ENCODE assay signal across 7 mouse cellular contexts in genomic region chr11:49712555-49713335, GRCm38 (mm10). TPM values are rescaled to one million over a fixed set of nuclear protein-coding genes. Genes with fewer than 3 reads are reported as not detected.
DNase-seq lines count a peak whose midpoint lies in the region; ATAC-seq lines count a peak whose summit lies in the region.

Gene Cnot6, minus strand, starts transcription at chr11:49712723.

- H3K9ac ChIP-seq in intestine, embryonic 16.5 days (ENCODE audit: low read depth, low read length) = peak within 1 kb of the TSS; percentile 99
- peak within 1 kb of the TSS; percentile 98 for H3K9ac ChIP-seq in midbrain, embryonic 11.5 days (ENCODE audit: low read length)

- intact Hi-C loops in left cerebral cortex, postnatal 36 days (cut with DNase I) = loop anchor here (5.0 kb wide), 2 partner anchors 60 to 135 kb away; partner anchors contain the start of gene Mapk9

- no peaks in the 10 kb centered on the region for H3K27me3 ChIP-seq in intestine, embryonic 16.5 days (replicated peaks; ENCODE audit: control insufficient read depth, insufficient read depth, low read length)
- no peaks in the 10 kb centered on the region for H3K27me3 ChIP-seq in midbrain, embryonic 11.5 days (ENCODE audit: control insufficient read depth, insufficient read depth, low read length)

- DNase-seq in adrenal gland, adult 8-10 months = peak; percentile 97
- DNase-seq in embryo, embryonic 9.5 days (ENCODE audit: extremely low spot score) = peak; percentile 99
- peak; percentile 97 for DNase-seq in gastrocnemius, postnatal 4 days (ENCODE audit: low spot score in 2 of 2)
- peak; percentile 97 for DNase-seq in left cerebral cortex, postnatal 36 days (ENCODE audit: low spot score in 2 of 2)
- peak; percentile 100 for DNase-seq in midbrain, embryonic 11.5 days (ENCODE audit: low spot score, missing footprints)
- peak; percentile 95 for DNase-seq in skeletal muscle tissue, adult 2 months (ENCODE audit: low read depth, low spot score)

- H3K4me2 ChIP-seq in intestine, embryonic 16.5 days (ENCODE audit: low read depth, low read length) = peak within 1 kb of the TSS; percentile 61
- peak within 1 kb of the TSS; percentile 61 for H3K4me2 ChIP-seq in midbrain, embryonic 11.5 days

- WGBS in intestine, embryonic 16.5 days = under 1% methylated on average over 57 of the region's 65 CpGs
- WGBS in midbrain, embryonic 11.5 days = 1% methylated on average over 60 of the region's 65 CpGs

- H3K27ac ChIP-seq in intestine, embryonic 16.5 days (ENCODE audit: low read length) = peak within 1 kb of the TSS; percentile 95
- peak within 1 kb of the TSS; percentile 86 for H3K27ac ChIP-seq in midbrain, embryonic 11.5 days (ENCODE audit: low read depth, low read length)

- peak; percentile 97 for ATAC-seq in intestine, embryonic 16.5 days
- peak; percentile 97 for ATAC-seq in midbrain, embryonic 11.5 days (ENCODE audit: low FRiP score)

- no peaks in the 10 kb centered on the region for H3K9me3 ChIP-seq in intestine, embryonic 16.5 days (ENCODE audit: control insufficient read depth, low read length)
- H3K9me3 ChIP-seq in midbrain, embryonic 11.5 days (ENCODE audit: control insufficient read depth, low read length) = no peaks in the 10 kb centered on the region

- H3K4me1 ChIP-seq in intestine, embryonic 16.5 days (ENCODE audit: control insufficient read depth, insufficient read depth, low read length) = peaks cover 19% of the 10 kb centered on the region
- peaks cover 21% of the 10 kb centered on the region for H3K4me1 ChIP-seq in midbrain, embryonic 11.5 days (ENCODE audit: control insufficient read depth, insufficient read depth, low read length)

- peak within 1 kb of the TSS; percentile 86 for H3K4me3 ChIP-seq in intestine, embryonic 16.5 days (ENCODE audit: low read length)
- peak within 1 kb of the TSS; percentile 83 for H3K4me3 ChIP-seq in midbrain, embryonic 11.5 days (ENCODE audit: low read depth, low read length)

- H3K36me3 ChIP-seq in intestine, embryonic 16.5 days (ENCODE audit: control insufficient read depth, insufficient read depth, low read length) = no peaks in the 10 kb centered on the region
- H3K36me3 ChIP-seq in midbrain, embryonic 11.5 days (ENCODE audit: control insufficient read depth, insufficient read depth, low read length) = no peaks in the 10 kb centered on the region

RNA-seq across cellular contexts. Expression of gene Cnot6, which starts in this region (rescaled TPM):
- total RNA-seq in adrenal gland, adult 8-10 months (2022) = 10 to 100 TPM; 44.0 to 63.2 (median 51.9) TPM
- 10 to 100 TPM; 58.3 to 63.2 TPM for total RNA-seq in gastrocnemius, postnatal 4 days (2021)
- polyA plus RNA-seq in intestine, embryonic 16.5 days (2015; fragmentation: Nextera tagmentation; extraction: Ambion mirVana) = 26.9 and 31.5 TPM in 2 replicates
- total RNA-seq in left cerebral cortex, postnatal 36 days (2021) = 10 to 100 TPM; 44.3 to 55.0 TPM
- polyA plus RNA-seq in midbrain, embryonic 11.5 days (2014; fragmentation: Nextera tagmentation; extraction: Ambion mirVana) = 55.9 and 60.1 TPM in 2 replicates

Comparison
In these comparisons a context has a peak if more than half of its experiments do, and no peak if none do; other contexts are left out.
1. Peak in every context shown above with its lines: DNase-seq, ATAC-seq, H3K4me3 ChIP-seq and H3K27ac ChIP-seq.